Mouse (Mus musculus): ENCODE data around the gene Cntrl. TPM values are rescaled to one million over a fixed set of nuclear protein-coding genes. Genes with fewer than 3 reads are reported as not detected.

Gene Cntrl
- polyA plus RNA-seq, 1 experiment from 2014 or later: 29.5 TPM

DNA sequence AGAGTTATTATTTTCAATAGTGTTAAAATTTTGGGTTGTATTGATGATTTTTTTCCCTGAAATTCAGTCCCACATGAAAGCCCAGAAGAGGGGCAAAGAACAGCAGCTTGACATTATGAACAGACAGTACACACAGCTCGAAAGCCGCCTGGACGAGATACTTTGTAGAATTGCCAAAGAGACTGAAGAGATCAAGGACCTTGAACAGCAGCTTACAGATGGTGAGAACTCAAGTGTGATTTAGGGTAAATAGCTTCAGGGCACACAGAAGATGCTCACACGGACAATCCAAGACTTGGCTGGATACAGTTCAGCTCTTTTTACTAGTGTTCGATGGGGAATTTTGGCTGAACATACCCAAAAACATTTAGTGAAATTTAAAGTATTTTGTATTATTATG is 24.6 kb downstream of the Cntrl start:
- no peak overlapping the region for H3K27ac ChIP-seq
- no peak overlapping the region for H3K4me3 ChIP-seq
- H3K9me3 ChIP-seq: no peaks in the 10 kb centered on the region
- peaks cover 25% of the 10 kb centered on the region for H3K4me1 ChIP-seq
- H3K36me3 ChIP-seq (replicated peaks): peaks cover 52% of the 10 kb centered on the region
- 81% methylated on average over 5 of the region's 5 CpGs for WGBS
- H3K27me3 ChIP-seq (ENCODE audit: poor library complexity, severe bottlenecking): no peaks in the 10 kb centered on the region
- DNase-seq (ENCODE audit: extremely low spot score, low spot score): no peak

- Histone ChIP-seq H3K9me3 (no peaks in the 10 kb centered on the region), H3K4me3 (no peak overlapping the region), H3K36me3 (replicated peaks) (peaks cover 95% of the 10 kb centered on the region), H3K27me3 (ENCODE audit: poor library complexity, severe bottlenecking) (no peaks in the 10 kb centered on the region), H3K4me1 (0 out of 2 replicates have a peak, but pooled peaks cover 3% of the 10 kb centered on the region), H3K27ac (no peak overlapping the region)
- no peak for DNase-seq (ENCODE audit: extremely low spot score, low spot score)
- 98% methylated on average over 1 of the region's 1 CpGs for WGBS
These were observed 29.3 kb downstream of the Cntrl start for GRCm38 (mm10) chr2:35138576-35138975.

DNA sequence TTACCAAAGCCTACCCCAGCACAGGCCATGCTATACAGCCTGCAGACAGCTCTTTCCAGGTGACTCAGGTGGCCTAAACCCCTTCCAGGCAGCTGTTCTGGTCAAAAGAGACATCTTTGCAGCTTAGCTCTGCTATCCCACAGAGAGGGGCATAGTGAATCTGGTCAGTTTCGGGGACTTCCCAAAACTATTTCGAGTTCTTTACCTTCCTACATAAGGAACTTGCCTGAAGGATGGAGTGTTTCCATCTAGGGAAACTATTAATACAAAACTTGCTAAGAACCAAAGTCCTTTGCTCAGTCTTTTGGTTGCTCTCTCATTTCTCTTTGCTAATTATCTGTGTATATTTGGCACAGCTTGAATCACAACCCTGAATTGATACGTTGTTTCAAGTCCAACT is 32.4 kb downstream of the Cntrl start:
- Histone ChIP-seq H3K27me3 (ENCODE audit: poor library complexity, severe bottlenecking) (no peaks in the 10 kb centered on the region), H3K9me3 (no peaks in the 10 kb centered on the region)
- no peak for DNase-seq (ENCODE audit: extremely low spot score, low spot score)

DNA sequence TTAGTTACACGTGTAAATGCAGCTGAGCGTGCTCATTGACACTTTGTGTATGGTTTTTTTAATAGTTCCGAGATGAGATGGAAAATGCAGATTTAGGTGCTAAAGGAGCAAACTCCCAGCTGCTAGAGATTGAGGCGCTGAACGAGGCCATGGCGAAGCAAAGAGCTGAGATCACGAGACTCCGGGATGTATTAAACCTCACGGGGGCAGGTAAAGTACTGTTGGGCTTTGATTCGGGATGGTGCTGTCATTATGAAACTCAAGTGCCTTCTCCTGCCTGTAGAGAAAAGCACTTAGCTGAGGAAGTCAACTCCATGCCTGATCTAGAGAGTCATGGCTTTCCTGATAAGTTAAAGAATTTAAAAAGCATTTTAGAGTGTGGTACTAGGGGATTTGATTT is 39.5 kb downstream of the Cntrl start:
- no peaks in the 10 kb centered on the region for H3K9me3 ChIP-seq
- no peak for DNase-seq (ENCODE audit: extremely low spot score, low spot score)
- no peak overlapping the region for H3K27ac ChIP-seq
- no peaks in the 10 kb centered on the region for H3K27me3 ChIP-seq (ENCODE audit: poor library complexity, severe bottlenecking)
- H3K4me1 ChIP-seq: no peaks in the 10 kb centered on the region
- 93% methylated on average over 10 of the region's 10 CpGs for WGBS
- peaks cover 100% of the 10 kb centered on the region for H3K36me3 ChIP-seq (replicated peaks)
- no peak overlapping the region for H3K4me3 ChIP-seq

More for the DNA sequence above, 32.4 kb downstream of the Cntrl start:
- WGBS: 94% methylated on average over 3 of the region's 3 CpGs
- H3K4me3 ChIP-seq: no peak overlapping the region
- H3K27ac ChIP-seq: no peak overlapping the region
- peaks cover 100% of the 10 kb centered on the region for H3K36me3 ChIP-seq (replicated peaks)
- H3K4me1 ChIP-seq: no peaks in the 10 kb centered on the region

DNA sequence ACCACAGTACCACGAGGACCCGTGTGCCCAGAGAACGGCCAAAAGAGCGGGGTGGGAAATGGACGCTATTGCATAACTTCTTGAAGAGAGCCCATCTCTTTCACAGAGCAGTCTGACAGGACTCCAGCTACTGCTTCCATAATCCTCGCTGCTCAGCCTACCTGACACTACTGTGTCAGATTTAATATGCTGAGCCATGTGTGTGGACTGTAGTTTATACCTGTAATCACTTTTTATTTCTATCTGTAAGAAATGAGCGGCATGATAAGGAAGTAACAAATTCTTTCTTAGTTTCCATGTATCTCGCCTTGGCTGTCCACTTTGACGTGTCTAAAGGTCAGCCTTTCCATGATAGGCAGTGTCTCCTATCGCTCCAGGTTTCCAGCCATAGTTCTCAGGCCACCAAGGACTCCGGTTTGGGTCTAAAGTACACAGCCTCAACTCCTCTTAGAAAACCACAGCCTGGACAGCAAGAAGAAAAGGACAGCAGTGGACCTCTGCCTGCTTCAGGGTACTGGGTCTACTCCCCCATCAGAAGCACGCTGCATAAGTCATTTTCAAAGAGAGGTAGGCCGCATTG is 42.1 kb downstream of the Cntrl start:
- no peaks in the 10 kb centered on the region for H3K9me3 ChIP-seq
- H3K4me1 ChIP-seq: no peaks in the 10 kb centered on the region
- peaks cover 100% of the 10 kb centered on the region for H3K36me3 ChIP-seq (replicated peaks)
- WGBS: 94% methylated on average over 13 of the region's 13 CpGs
- H3K27me3 ChIP-seq (ENCODE audit: poor library complexity, severe bottlenecking): no peaks in the 10 kb centered on the region
- DNase-seq (ENCODE audit: extremely low spot score, low spot score): no peak
- H3K4me3 ChIP-seq: no peak overlapping the region
- H3K27ac ChIP-seq: no peak overlapping the region

DNA sequence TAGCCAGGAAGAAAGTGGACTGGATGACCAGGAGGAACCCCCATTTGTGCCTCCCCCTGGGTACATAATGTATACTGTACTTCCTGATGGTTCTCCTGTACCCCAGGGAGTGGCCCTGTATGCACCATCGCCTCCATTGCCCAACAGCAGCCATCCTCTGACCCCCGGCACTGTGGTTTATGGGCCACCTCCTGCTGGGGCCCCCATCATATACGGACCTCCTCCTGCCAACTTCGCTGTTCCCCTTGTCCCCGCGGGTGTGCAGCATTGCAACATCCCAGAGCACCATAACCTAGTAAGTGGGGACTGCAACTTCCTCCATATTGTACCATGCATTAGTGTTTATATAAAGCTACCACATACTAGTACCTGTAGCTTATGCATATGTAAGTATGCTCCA is 43.9 kb downstream of the Cntrl start:
- no peaks in the 10 kb centered on the region for H3K4me1 ChIP-seq
- no peaks in the 10 kb centered on the region for H3K27me3 ChIP-seq (ENCODE audit: poor library complexity, severe bottlenecking)
- H3K9me3 ChIP-seq: no peaks in the 10 kb centered on the region
- 87% methylated on average over 6 of the region's 6 CpGs for WGBS
- H3K27ac ChIP-seq: no peak overlapping the region
- peaks cover 100% of the 10 kb centered on the region for H3K36me3 ChIP-seq (replicated peaks)
- no peak for DNase-seq (ENCODE audit: extremely low spot score, low spot score)
- no peak overlapping the region for H3K4me3 ChIP-seq

DNA sequence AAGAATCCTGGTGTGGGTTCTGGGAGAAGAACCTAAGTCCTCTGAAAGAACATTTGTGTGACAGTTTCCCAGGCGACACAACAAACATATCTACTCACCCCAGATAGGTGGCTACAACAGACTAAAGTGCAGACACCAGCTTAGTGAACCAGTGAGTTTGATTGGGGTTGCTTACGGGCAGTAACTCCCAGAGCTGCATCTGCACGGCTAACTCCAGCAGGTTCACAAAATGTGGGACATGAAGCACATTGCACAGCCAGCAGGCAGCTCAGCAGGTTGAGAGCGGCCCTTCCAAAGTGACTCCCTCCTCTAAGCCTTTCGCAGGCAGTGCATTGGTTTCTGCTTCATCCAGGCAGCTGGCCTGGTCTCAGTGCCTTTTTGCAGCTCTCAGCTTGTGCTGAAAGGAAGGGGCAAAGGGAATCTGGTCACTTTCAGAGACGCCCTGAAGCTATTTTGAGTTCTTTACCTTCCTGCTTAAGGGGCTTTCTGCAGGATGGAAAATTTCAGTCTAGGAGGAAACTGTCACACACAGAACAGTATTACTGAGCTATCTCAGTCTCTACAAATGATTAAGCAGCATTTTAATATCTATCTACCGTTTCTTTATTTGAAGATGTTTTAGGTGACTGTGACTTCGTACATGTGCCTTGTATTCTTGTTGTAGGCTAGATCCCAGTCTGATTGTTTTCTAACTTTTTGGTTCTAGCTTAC is 44.7 kb downstream of the Cntrl start:
- Histone ChIP-seq H3K27me3 (ENCODE audit: poor library complexity, severe bottlenecking) (no peaks in the 10 kb centered on the region), H3K36me3 (replicated peaks) (peaks cover 100% of the 10 kb centered on the region)
- WGBS: 89% methylated on average over 8 of the region's 8 CpGs

GRCm38 (mm10) chr2:35156985-35157384 is 47.7 kb downstream of the Cntrl start:
- Histone ChIP-seq H3K27me3 (ENCODE audit: poor library complexity, severe bottlenecking) (no peaks in the 10 kb centered on the region), H3K4me1 (no peaks in the 10 kb centered on the region), H3K27ac (no peak overlapping the region), H3K36me3 (replicated peaks) (peaks cover 92% of the 10 kb centered on the region), H3K9me3 (no peaks in the 10 kb centered on the region), H3K4me3 (no peak overlapping the region)
- WGBS: 83% methylated on average over 2 of the region's 2 CpGs
- DNase-seq (ENCODE audit: extremely low spot score, low spot score): no peak

More for the DNA sequence above, 44.7 kb downstream of the Cntrl start:
- Histone ChIP-seq H3K4me3 (no peak overlapping the region), H3K4me1 (no peaks in the 10 kb centered on the region), H3K27ac (no peak overlapping the region), H3K9me3 (no peaks in the 10 kb centered on the region)
- DNase-seq (ENCODE audit: extremely low spot score, low spot score): no peak

DNA sequence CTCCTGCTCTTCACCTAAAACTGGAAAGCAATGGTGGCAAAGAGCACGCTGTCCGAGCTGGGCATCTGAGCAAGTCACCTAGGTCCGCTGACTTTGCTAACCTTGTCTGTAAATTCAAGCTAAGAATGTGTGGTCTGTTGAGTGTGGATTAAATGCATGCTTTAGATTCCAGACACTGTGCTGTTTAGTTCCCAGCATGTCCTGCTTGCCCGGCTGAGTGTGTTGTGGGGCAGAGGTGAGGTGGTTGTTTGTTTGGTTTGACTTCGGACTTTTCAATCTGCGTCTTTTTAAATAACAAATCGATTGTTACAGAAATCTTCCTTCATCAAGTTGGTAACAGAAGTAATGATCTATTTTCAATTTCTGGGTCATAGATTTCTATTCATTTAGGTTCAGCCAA is 48.5 kb downstream of the Cntrl start:
- Histone ChIP-seq H3K9me3 (no peaks in the 10 kb centered on the region), H3K36me3 (replicated peaks) (peaks cover 91% of the 10 kb centered on the region), H3K4me1 (no peaks in the 10 kb centered on the region), H3K27ac (no peak overlapping the region), H3K27me3 (ENCODE audit: poor library complexity, severe bottlenecking) (no peaks in the 10 kb centered on the region), H3K4me3 (no peak overlapping the region)
- WGBS: 89% methylated on average over 7 of the region's 7 CpGs
- DNase-seq (ENCODE audit: extremely low spot score, low spot score): no peak

GRCm38 (mm10) chr2:35158358-35158757 is 49.1 kb downstream of the Cntrl start:
- Histone ChIP-seq H3K27me3 (ENCODE audit: poor library complexity, severe bottlenecking) (no peaks in the 10 kb centered on the region), H3K36me3 (replicated peaks) (peaks cover 91% of the 10 kb centered on the region), H3K9me3 (no peaks in the 10 kb centered on the region), H3K27ac (no peak overlapping the region), H3K4me3 (no peak overlapping the region), H3K4me1 (no peaks in the 10 kb centered on the region)
- 88% methylated on average over 3 of the region's 3 CpGs for WGBS
- no peak for DNase-seq (ENCODE audit: extremely low spot score, low spot score)

GRCm38 (mm10) chr2:35160206-35160605 is 50.9 kb downstream of the Cntrl start:
- no peak for DNase-seq (ENCODE audit: extremely low spot score, low spot score)
- 68% methylated on average over 5 of the region's 5 CpGs for WGBS

GRCm38 (mm10) chr2:35161846-35162488 is 52.7 kb downstream of the Cntrl start:
- Histone ChIP-seq H3K9me3 (no peaks in the 10 kb centered on the region), H3K27ac (no peak overlapping the region), H3K4me1 (no peaks in the 10 kb centered on the region), H3K36me3 (replicated peaks) (peaks cover 89% of the 10 kb centered on the region), H3K27me3 (ENCODE audit: poor library complexity, severe bottlenecking) (no peaks in the 10 kb centered on the region), H3K4me3 (no peak overlapping the region)
- DNase-seq (ENCODE audit: extremely low spot score, low spot score): no peak
- WGBS: 84% methylated on average over 4 of the region's 4 CpGs

More at GRCm38 (mm10) chr2:35160206-35160605, 50.9 kb downstream of the Cntrl start:
- Histone ChIP-seq H3K4me1 (no peaks in the 10 kb centered on the region), H3K27me3 (ENCODE audit: poor library complexity, severe bottlenecking) (no peaks in the 10 kb centered on the region), H3K27ac (no peak overlapping the region), H3K4me3 (no peak overlapping the region), H3K36me3 (replicated peaks) (peaks cover 89% of the 10 kb centered on the region), H3K9me3 (no peaks in the 10 kb centered on the region)

GRCm38 (mm10) chr2:35163396-35163795 is 54.1 kb downstream of the Cntrl start:
- Histone ChIP-seq H3K9me3 (no peaks in the 10 kb centered on the region), H3K4me1 (no peaks in the 10 kb centered on the region), H3K27me3 (ENCODE audit: poor library complexity, severe bottlenecking) (no peaks in the 10 kb centered on the region), H3K4me3 (no peak overlapping the region), H3K36me3 (replicated peaks) (peaks cover 89% of the 10 kb centered on the region), H3K27ac (no peak overlapping the region)
- 93% methylated on average over 5 of the region's 5 CpGs for WGBS
- no peak for DNase-seq (ENCODE audit: extremely low spot score, low spot score)

Measured in forebrain, embryonic 10.5 days (tissue).